Mouse (Mus musculus): ENCODE results near the gene Stc2. TPM values are rescaled to one million over a fixed set of nuclear protein-coding genes. Genes with fewer than 3 reads are reported as not detected.
A peak's percentile ranks its signal among the peaks of the same experiment; 100 is the strongest.

The Stc2 gene
- total and polyA plus RNA-seq, 2 experiments, result 0.05 to 0.18 TPM

- no peaks in the 10 kb centered on the region; the same call in 1 of the 2 replicates for H3K4me1 ChIP-seq (ENCODE audit: control insufficient read depth, insufficient read depth, low read length)
- H3K36me3 ChIP-seq (ENCODE audit: control insufficient read depth, insufficient read depth, low read length), result no peaks in the 10 kb centered on the region
- no peak for TF ChIP-seq CTCF (IDR thresholded peaks at IDR 0.05; ENCODE audit: low read depth, low read length)
- no peak for TF ChIP-seq POLR2A (IDR thresholded peaks at IDR 0.05; ENCODE audit: extremely low read depth, insufficient read depth, low read length)
- H3K79me2 ChIP-seq (ENCODE audit: control insufficient read depth, insufficient read depth, low read length), result no peaks in the 10 kb centered on the region
- DNase-seq (ENCODE audit: extremely low read depth, low read depth, low spot score), result no peak
- H3K27ac ChIP-seq (replicated peaks; ENCODE audit: insufficient read depth, low read depth, low read length), result no peak overlapping the region
- no peak overlapping the region for H3K9ac ChIP-seq (ENCODE audit: low read depth, low read length)
- 6% methylated on average over 24 of the region's 24 CpGs for WGBS
- no peak overlapping the region for H3K4me3 ChIP-seq (ENCODE audit: insufficient read depth, low read depth, low read length)
- H3K27me3 ChIP-seq (ENCODE audit: control insufficient read depth, insufficient read depth, low read length), result peaks cover 23% of the 10 kb centered on the region; the same call in 1 of the 2 replicates
Observed at GRCm38 (mm10) chr11:31370436-31371230, 759 bp upstream of the Stc2 start.

GRCm38 (mm10) chr11:31368965-31369647, 768 bp downstream of the Stc2 start:
- no peak overlapping the region for H3K27ac ChIP-seq (replicated peaks; ENCODE audit: insufficient read depth, low read depth, low read length)
- H3K79me2 ChIP-seq (ENCODE audit: control insufficient read depth, insufficient read depth, low read length), result no peaks in the 10 kb centered on the region
- H3K9ac ChIP-seq (ENCODE audit: low read depth, low read length), result peak overlapping the region; percentile 46; the same call in 1 of the 2 replicates
- no peaks in the 10 kb centered on the region; the same call in 1 of the 2 replicates for H3K4me1 ChIP-seq (ENCODE audit: control insufficient read depth, insufficient read depth, low read length)
- no peaks in the 10 kb centered on the region for H3K36me3 ChIP-seq (ENCODE audit: control insufficient read depth, insufficient read depth, low read length)
- no peak for DNase-seq (ENCODE audit: extremely low read depth, low read depth, low spot score)
- H3K27me3 ChIP-seq (ENCODE audit: control insufficient read depth, insufficient read depth, low read length), result peaks cover 23% of the 10 kb centered on the region; the same call in 1 of the 2 replicates
- peak overlapping the region; percentile 43 for H3K4me3 ChIP-seq (ENCODE audit: insufficient read depth, low read depth, low read length)
- no peak for TF ChIP-seq CTCF (IDR thresholded peaks at IDR 0.05; ENCODE audit: low read depth, low read length)
- no peak for TF ChIP-seq POLR2A (IDR thresholded peaks at IDR 0.05; ENCODE audit: extremely low read depth, insufficient read depth, low read length)
- under 1% methylated on average over 50 of the region's 50 CpGs for WGBS

- 8% methylated on average over 36 of the region's 36 CpGs for WGBS
- no peak for DNase-seq (ENCODE audit: extremely low read depth, low read depth, low spot score)
Observed at GRCm38 (mm10) chr11:31368252-31368964, 1.5 kb downstream of the Stc2 start.

GRCm38 (mm10) chr11:31366827-31367226, 3.0 kb downstream of the Stc2 start:
- no peak overlapping the region for H3K4me3 ChIP-seq (ENCODE audit: insufficient read depth, low read depth, low read length)
- no peaks in the 10 kb centered on the region for H3K79me2 ChIP-seq (ENCODE audit: control insufficient read depth, insufficient read depth, low read length)
- DNase-seq (ENCODE audit: extremely low read depth, low read depth, low spot score), result no peak
- no peak overlapping the region for H3K9ac ChIP-seq (ENCODE audit: low read depth, low read length)
- TF ChIP-seq CTCF (IDR thresholded peaks at IDR 0.05; ENCODE audit: low read depth, low read length), result no peak
- TF ChIP-seq POLR2A (IDR thresholded peaks at IDR 0.05; ENCODE audit: extremely low read depth, insufficient read depth, low read length), result no peak
- no peaks in the 10 kb centered on the region; the same call in 1 of the 2 replicates for H3K4me1 ChIP-seq (ENCODE audit: control insufficient read depth, insufficient read depth, low read length)
- WGBS, result 73% methylated on average over 4 of the region's 4 CpGs
- no peaks in the 10 kb centered on the region for H3K36me3 ChIP-seq (ENCODE audit: control insufficient read depth, insufficient read depth, low read length)
- H3K27me3 ChIP-seq (ENCODE audit: control insufficient read depth, insufficient read depth, low read length), result peaks cover 23% of the 10 kb centered on the region; the same call in 1 of the 2 replicates
- no peak overlapping the region for H3K27ac ChIP-seq (replicated peaks; ENCODE audit: insufficient read depth, low read depth, low read length)

More at GRCm38 (mm10) chr11:31368252-31368964, 1.5 kb downstream of the Stc2 start:
- TF ChIP-seq POLR2A (IDR thresholded peaks at IDR 0.05; ENCODE audit: extremely low read depth, insufficient read depth, low read length) (no peak), CTCF (IDR thresholded peaks at IDR 0.05; ENCODE audit: low read depth, low read length) (no peak)
- Histone ChIP-seq H3K9ac (ENCODE audit: low read depth, low read length) (peak overlapping the region; percentile 46; the same call in 1 of the 2 replicates), H3K79me2 (ENCODE audit: control insufficient read depth, insufficient read depth, low read length) (no peaks in the 10 kb centered on the region), H3K4me1 (ENCODE audit: control insufficient read depth, insufficient read depth, low read length) (no peaks in the 10 kb centered on the region; the same call in 1 of the 2 replicates), H3K27ac (replicated peaks; ENCODE audit: insufficient read depth, low read depth, low read length) (no peak overlapping the region), H3K4me3 (ENCODE audit: insufficient read depth, low read depth, low read length) (peak overlapping the region; percentile 43), H3K36me3 (ENCODE audit: control insufficient read depth, insufficient read depth, low read length) (no peaks in the 10 kb centered on the region), H3K27me3 (ENCODE audit: control insufficient read depth, insufficient read depth, low read length) (peaks cover 23% of the 10 kb centered on the region; the same call in 1 of the 2 replicates)

- TF ChIP-seq POLR2A (IDR thresholded peaks at IDR 0.05; ENCODE audit: extremely low read depth, insufficient read depth, low read length) (no peak), CTCF (IDR thresholded peaks at IDR 0.05; ENCODE audit: low read depth, low read length) (no peak)
- Histone ChIP-seq H3K27ac (replicated peaks; ENCODE audit: insufficient read depth, low read depth, low read length) (no peak overlapping the region), H3K4me1 (ENCODE audit: control insufficient read depth, insufficient read depth, low read length) (no peaks in the 10 kb centered on the region; the same call in 1 of the 2 replicates), H3K4me3 (ENCODE audit: insufficient read depth, low read depth, low read length) (no peak overlapping the region), H3K27me3 (ENCODE audit: control insufficient read depth, insufficient read depth, low read length) (peaks cover 23% of the 10 kb centered on the region; the same call in 1 of the 2 replicates), H3K9ac (ENCODE audit: low read depth, low read length) (no peak overlapping the region), H3K36me3 (ENCODE audit: control insufficient read depth, insufficient read depth, low read length) (no peaks in the 10 kb centered on the region), H3K79me2 (ENCODE audit: control insufficient read depth, insufficient read depth, low read length) (no peaks in the 10 kb centered on the region)
- DNase-seq (ENCODE audit: extremely low read depth, low read depth, low spot score), result no peak
- WGBS, result 77% methylated on average over 2 of the region's 2 CpGs
Observed at GRCm38 (mm10) chr11:31366421-31366820, 3.5 kb downstream of the Stc2 start.

Data from liver, adult 2 months (tissue).